Comparison of ENCODE assay signal across 8 mouse cellular contexts in genomic region chr1:180330707-180331545, GRCm38 (mm10). TPM values are rescaled to one million over a fixed set of nuclear protein-coding genes. Genes with fewer than 3 reads are reported as not detected.
DNase-seq lines count a peak whose midpoint lies in the region; ATAC-seq and TF ChIP-seq lines count a peak whose summit lies in the region.

No protein-coding gene starts in this region.

- CTCF ChIA-PET in Patski (lab: Charles Lee), result interaction anchor here (1.0 to 1.6 kb wide), 3 partner anchors 56 to 103 kb away, joined by 3 to 5 read pairs (median 3); no protein-coding TSS in a partner anchor

- no peaks in the 10 kb centered on the region for H3K27me3 ChIP-seq in Patski
- 0 out of 2 replicates have a peak, but pooled peaks cover 10% of the 10 kb centered on the region for H3K27me3 ChIP-seq in heart, postnatal 0 days (ENCODE audit: control insufficient read depth, insufficient read depth, low read length)
- H3K27me3 ChIP-seq in midbrain, embryonic 14.5 days (ENCODE audit: control insufficient read depth, insufficient read depth, low read length), result peaks cover 18% of the 10 kb centered on the region; the same call in 1 of the 2 replicates
- H3K27me3 ChIP-seq in stomach, postnatal 0 days (ENCODE audit: control insufficient read depth, insufficient read depth, low read length), result no peaks in the 10 kb centered on the region

- in situ Hi-C loops in Patski (cut with MboI; ENCODE audit: low pct_unique_long_range_greater_than_20kb), result no loop called here

- POLR2A ChIA-PET in Patski (lab: Charles Lee), result interaction anchor here (0.8 to 1.4 kb wide), 8 partner anchors 9 to 70 kb away, joined by 3 to 6 read pairs (median 4); no protein-coding TSS in a partner anchor

- H3K27ac ChIP-seq in heart, postnatal 0 days (ENCODE audit: low read depth), result peak overlapping the region; percentile 90
- peak overlapping the region; percentile 64 for H3K27ac ChIP-seq in midbrain, embryonic 14.5 days (replicated peaks; ENCODE audit: low read depth, low read length)
- H3K27ac ChIP-seq in stomach, postnatal 0 days (replicated peaks), result peak overlapping the region; percentile 92

- ATAC-seq in Patski, result peak; percentile 52
- ATAC-seq in heart, postnatal 0 days (ENCODE audit: insufficient read depth, low read depth), result peak; percentile 54
- peak; percentile 49; the same call in 1 of the 2 replicates for ATAC-seq in midbrain, embryonic 14.5 days (ENCODE audit: low FRiP score, low TSS enrichment)
- ATAC-seq in stomach, postnatal 0 days (ENCODE audit: low FRiP score, low TSS enrichment), result peak; percentile 45

- H3K9ac ChIP-seq in heart, postnatal 0 days (replicated peaks; ENCODE audit: low read depth, low read length), result peak overlapping the region; percentile 86
- peak overlapping the region; percentile 65 for H3K9ac ChIP-seq in midbrain, embryonic 14.5 days (replicated peaks; ENCODE audit: low read length)
- H3K9ac ChIP-seq in stomach, postnatal 0 days (ENCODE audit: low read length), result peak overlapping the region; percentile 85

- TF ChIP-seq CTCF in Patski (IDR thresholded peaks at IDR 0.05), result no peak
- TF ChIP-seq CTCF in heart, postnatal 0 days (IDR thresholded peaks at IDR 0.05; ENCODE audit: low read depth), result no peak
- TF ChIP-seq CTCF in stomach, postnatal 0 days (IDR thresholded peaks at IDR 0.05; ENCODE audit: low read depth), result no peak

- peaks cover 35% of the 10 kb centered on the region for H3K4me1 ChIP-seq in heart, postnatal 0 days (ENCODE audit: control insufficient read depth, insufficient read depth)
- H3K4me1 ChIP-seq in midbrain, embryonic 14.5 days (ENCODE audit: control insufficient read depth, insufficient read depth, low read length), result peaks cover 23% of the 10 kb centered on the region
- H3K4me1 ChIP-seq in stomach, postnatal 0 days (replicated peaks; ENCODE audit: control insufficient read depth, insufficient read depth), result peaks cover 8% of the 10 kb centered on the region; the same call in 1 of the 2 replicates

- H3K36me3 ChIP-seq in heart, postnatal 0 days (replicated peaks; ENCODE audit: control insufficient read depth, insufficient read depth, low read length), result peaks cover 19% of the 10 kb centered on the region
- H3K36me3 ChIP-seq in midbrain, embryonic 14.5 days (ENCODE audit: control insufficient read depth, insufficient read depth, low read length), result no peaks in the 10 kb centered on the region
- no peaks in the 10 kb centered on the region; the same call in 1 of the 2 replicates for H3K36me3 ChIP-seq in stomach, postnatal 0 days (ENCODE audit: control insufficient read depth, insufficient read depth, low read length)

- H3K9me3 ChIP-seq in heart, postnatal 0 days (replicated peaks; ENCODE audit: control insufficient read depth, low read length), result no peaks in the 10 kb centered on the region
- H3K9me3 ChIP-seq in midbrain, embryonic 14.5 days (ENCODE audit: control insufficient read depth, low read length), result no peaks in the 10 kb centered on the region
- no peaks in the 10 kb centered on the region for H3K9me3 ChIP-seq in stomach, postnatal 0 days (ENCODE audit: control insufficient read depth, low read length)

- peak; percentile 71 to 93 for DNase-seq in adrenal gland, adult (ENCODE audit: inconsistent age in 2 of 2, low spot score in 1 of 2)
- DNase-seq in adrenal gland, postnatal 4 days (ENCODE audit: low spot score in 2 of 2), result no peak
- no peak for DNase-seq in Patski (ENCODE audit: low read depth, low spot score)
- DNase-seq in embryo, embryonic 11 days, result peak; percentile 72
- no peak for DNase-seq in heart, postnatal 0 days (ENCODE audit: low spot score)
- DNase-seq in layer of hippocampus, postnatal 36 days, result peak; percentile 35 to 42
- DNase-seq in midbrain, embryonic 14.5 days, result peak; percentile 67
- peak; percentile 48 for DNase-seq in stomach, postnatal 0 days (ENCODE audit: low spot score)

- H3K4me3 ChIP-seq in heart, postnatal 0 days (ENCODE audit: low read depth, low read length), result peak overlapping the region; percentile 74
- peak overlapping the region; percentile 55 for H3K4me3 ChIP-seq in midbrain, embryonic 14.5 days (replicated peaks; ENCODE audit: low read depth, low read length)
- peak overlapping the region; percentile 66 for H3K4me3 ChIP-seq in stomach, postnatal 0 days (ENCODE audit: low read depth, low read length)

- TF ChIP-seq EP300 in heart, postnatal 0 days (IDR thresholded peaks at IDR 0.05; ENCODE audit: low read depth), result no peak
- no peak for TF ChIP-seq EP300 in stomach, postnatal 0 days (optimal IDR thresholded peaks at IDR 0.05)

- peak overlapping the region; percentile 89 for H3K4me2 ChIP-seq in heart, postnatal 0 days (ENCODE audit: low read depth, low read length)
- peak overlapping the region; percentile 99 for H3K4me2 ChIP-seq in midbrain, embryonic 14.5 days (ENCODE audit: low read length)
- peak overlapping the region; percentile 90 for H3K4me2 ChIP-seq in stomach, postnatal 0 days (replicated peaks; ENCODE audit: low read depth)

- under 1% methylated on average over 55 of the region's 58 CpGs for WGBS in heart, postnatal 0 days
- under 1% methylated on average over 55 of the region's 58 CpGs for WGBS in midbrain, embryonic 14.5 days
- under 1% methylated on average over 49 of the region's 58 CpGs for WGBS in stomach, postnatal 0 days

RNA-seq across cellular contexts. Expression of gene Itpkb, which starts 0.6 kb away (rescaled TPM):
- 10 to 100 TPM; 73.5 to 77.8 TPM for total RNA-seq in adrenal gland, postnatal 4 days (2021)
- 15.4 TPM for polyA plus RNA-seq in Patski (2021)
- total RNA-seq in heart, postnatal 0 days (2014; rRNA removed; ENCODE audit: low replicate concordance), result 21.7 and 24.9 TPM in 2 replicates
- polyA plus RNA-seq in heart, postnatal 0 days (2015; fragmentation: Nextera tagmentation; extraction: Ambion mirVana), result 5.1 and 5.4 TPM in 2 replicates
- total RNA-seq in layer of hippocampus, postnatal 36 days (2021), result 10 to 100 TPM; 24.2 to 25.2 TPM
- 1.8 and 1.9 TPM in 2 replicates for polyA plus RNA-seq in midbrain, embryonic 14.5 days (2014; fragmentation: Nextera tagmentation; extraction: Ambion mirVana)
- 3.7 and 4.0 TPM in 2 replicates for polyA plus RNA-seq in stomach, postnatal 0 days (2015; fragmentation: Nextera tagmentation; extraction: Ambion mirVana)

Comparison
In these comparisons a context has a peak if more than half of its experiments do, and no peak if none do; other contexts are left out.
1. DNase-seq: peak in adrenal gland, adult (2 of 2), embryo, embryonic 11 days (single experiment), layer of hippocampus, postnatal 36 days (2 of 2), midbrain, embryonic 14.5 days (single experiment) and stomach, postnatal 0 days (single experiment); none in adrenal gland, postnatal 4 days (0 of 2), Patski (single experiment) and heart, postnatal 0 days (single experiment).
2. Peak in every context shown above with its lines, with median percentiles within 50 percentile points of each other: ATAC-seq, H3K27ac ChIP-seq, H3K4me2 ChIP-seq, H3K4me3 ChIP-seq and H3K9ac ChIP-seq.